Comparison of ENCODE assay signal across 9 mouse cellular contexts in the genomic region with DNA sequence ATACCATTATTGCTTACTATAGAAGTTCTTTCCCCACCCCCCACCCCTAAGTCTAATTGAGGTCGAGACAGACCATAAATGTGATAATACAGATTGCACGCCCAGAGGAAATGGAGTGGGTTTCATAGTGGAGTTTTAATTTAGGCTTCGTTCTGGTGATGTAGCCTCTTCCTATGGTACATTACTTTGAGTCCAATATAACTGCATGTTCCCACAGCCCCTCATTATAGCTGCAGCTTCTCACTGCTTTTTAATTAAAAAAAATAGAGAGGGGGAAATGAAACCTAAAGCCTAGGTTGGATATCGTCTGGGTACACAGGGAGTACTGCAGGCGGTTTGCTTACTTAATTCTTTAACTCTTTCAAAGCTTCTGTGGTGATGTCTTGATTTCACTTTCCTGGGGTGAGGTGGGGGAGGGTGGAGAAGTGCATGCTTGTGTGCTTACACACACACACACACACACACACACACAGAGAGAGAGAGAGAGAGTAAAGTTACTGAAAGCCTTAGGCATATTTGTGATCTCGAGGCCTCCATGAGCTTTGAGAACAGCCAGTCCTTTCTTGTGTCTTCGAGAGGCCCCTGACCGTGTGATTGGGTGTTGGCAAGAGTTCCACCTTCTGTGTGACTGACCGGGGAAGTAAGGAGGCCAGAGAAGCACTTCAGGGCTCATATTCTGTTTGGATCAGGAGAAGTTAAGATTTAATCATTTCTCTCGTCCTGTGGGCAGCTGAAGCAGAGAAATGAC. TPM values are rescaled to one million over a fixed set of nuclear protein-coding genes. Genes with fewer than 3 reads are reported as not detected.
DNase-seq lines count a peak whose midpoint lies in the region; ATAC-seq lines count a peak whose summit lies in the region.
"Had no signal": no experiment of that assay in that cellular context is flagged by ENCODE, and none has a peak within 500 bp of the region (broad histone marks: within the 10 kb centered on the region; RNA-seq: fewer than 3 reads in every experiment).

No protein-coding gene starts in this region.

- WGBS in heart, embryonic 12.5 days, result 53% methylated on average over 10 of the region's 10 CpGs
- 31% methylated on average over 10 of the region's 10 CpGs for WGBS in limb, embryonic 13.5 days
- 29% methylated on average over 10 of the region's 10 CpGs for WGBS in midbrain, embryonic 12.5 days

- H3K4me3 ChIP-seq in heart, embryonic 12.5 days, result no peak overlapping the region
- no peak overlapping the region for H3K4me3 ChIP-seq in limb, embryonic 13.5 days
- no peak overlapping the region for H3K4me3 ChIP-seq in midbrain, embryonic 12.5 days
- H3K4me3 ChIP-seq: forebrain, embryonic 13.5 days had no signal

- H3K9ac ChIP-seq in heart, embryonic 12.5 days, result no peak overlapping the region
- H3K9ac ChIP-seq in limb, embryonic 13.5 days, result 0 out of 2 replicates have a peak overlapping the region, but pooled peaks have one; percentile 1
- no peak overlapping the region for H3K9ac ChIP-seq in midbrain, embryonic 12.5 days (replicated peaks)
- H3K9ac ChIP-seq: forebrain, embryonic 13.5 days had no signal

- no peaks in the 10 kb centered on the region for H3K27me3 ChIP-seq in heart, embryonic 12.5 days (replicated peaks)
- H3K27me3 ChIP-seq in limb, embryonic 13.5 days, result no peaks in the 10 kb centered on the region
- no peaks in the 10 kb centered on the region for H3K27me3 ChIP-seq in midbrain, embryonic 12.5 days
- H3K27me3 ChIP-seq: forebrain, embryonic 13.5 days had no signal

- H3K4me1 ChIP-seq in heart, embryonic 12.5 days (replicated peaks), result peaks cover 12% of the 10 kb centered on the region
- peaks cover 48% of the 10 kb centered on the region for H3K4me1 ChIP-seq in limb, embryonic 13.5 days
- peaks cover 32% of the 10 kb centered on the region for H3K4me1 ChIP-seq in midbrain, embryonic 12.5 days

- ATAC-seq in heart, embryonic 12.5 days (ENCODE audit: insufficient number of reproducible peaks, low FRiP score), result no peak
- peak; percentile 54 for ATAC-seq in limb, embryonic 13.5 days (ENCODE audit: low FRiP score, low read depth)
- no peak for ATAC-seq in midbrain, embryonic 12.5 days (ENCODE audit: low FRiP score, low read depth)
- ATAC-seq: forebrain, embryonic 13.5 days had no signal

- no peak overlapping the region for H3K27ac ChIP-seq in heart, embryonic 12.5 days (ENCODE audit: poor library complexity, severe bottlenecking)
- peak overlapping the region; percentile 70 for H3K27ac ChIP-seq in limb, embryonic 13.5 days
- peak overlapping the region; percentile 32; the same call in 1 of the 2 replicates for H3K27ac ChIP-seq in midbrain, embryonic 12.5 days (replicated peaks)
- H3K27ac ChIP-seq: forebrain, embryonic 13.5 days had no signal

- intact Hi-C loops in left cerebral cortex, postnatal 10 days (cut with DNase I), result no loop called here

- no peak overlapping the region for H3K4me2 ChIP-seq in heart, embryonic 12.5 days
- H3K4me2 ChIP-seq in limb, embryonic 13.5 days (replicated peaks), result peak overlapping the region; percentile 31; the same call in 1 of the 2 replicates
- H3K4me2 ChIP-seq in midbrain, embryonic 12.5 days (replicated peaks), result no peak overlapping the region
- H3K4me2 ChIP-seq: forebrain, embryonic 13.5 days had no signal

- peak; percentile 22 to 23 for DNase-seq in heart, adult 18-20 months
- DNase-seq in adipocyte (ENCODE audit: low spot score), result peak; percentile 66
- no peak for DNase-seq in left cerebral cortex, postnatal 10 days (ENCODE audit: extremely low spot score in 1 of 2, low spot score in 2 of 2)
- no peak for DNase-seq in cerebellum, adult 11-12 months
- no peak for DNase-seq in layer of hippocampus, adult 11-12 months (ENCODE audit: low spot score)

- no peaks in the 10 kb centered on the region for H3K36me3 ChIP-seq in heart, embryonic 12.5 days
- no peaks in the 10 kb centered on the region for H3K36me3 ChIP-seq in limb, embryonic 13.5 days
- no peaks in the 10 kb centered on the region for H3K36me3 ChIP-seq in midbrain, embryonic 12.5 days

- H3K9me3 ChIP-seq in heart, embryonic 12.5 days (replicated peaks), result no peaks in the 10 kb centered on the region
- H3K9me3 ChIP-seq in limb, embryonic 13.5 days, result no peaks in the 10 kb centered on the region
- H3K9me3 ChIP-seq in midbrain, embryonic 12.5 days, result no peaks in the 10 kb centered on the region
- H3K9me3 ChIP-seq: forebrain, embryonic 13.5 days had no signal

RNA-seq across cellular contexts. Expression of gene Ctnnbl1, which starts 31.7 kb away (rescaled TPM):
- 10 to 100 TPM; 11.6 TPM for total RNA-seq in heart, adult 18-20 months (2021)
- 33.0 and 34.4 TPM in 2 replicates for polyA plus RNA-seq in heart, embryonic 12.5 days (2016; fragmentation: Nextera tagmentation; extraction: Ambion mirVana)
- 66.8 and 67.4 TPM in 2 replicates for polyA plus RNA-seq in limb, embryonic 13.5 days (2015; fragmentation: Nextera tagmentation; extraction: Ambion mirVana)
- polyA plus RNA-seq in midbrain, embryonic 12.5 days (2016; fragmentation: Nextera tagmentation; extraction: Ambion mirVana), result 89.1 and 94.2 TPM in 2 replicates
- 10 to 100 TPM; 25.2 to 26.6 TPM for total RNA-seq in left cerebral cortex, postnatal 10 days (2021)

Comparison
In these comparisons a context has a peak if more than half of its experiments do, and no peak if none do; other contexts are left out.
1. DNase-seq: peak in heart, adult 18-20 months (2 of 2) and adipocyte (single experiment); none in left cerebral cortex, postnatal 10 days (0 of 2), cerebellum, adult 11-12 months (single experiment) and layer of hippocampus, adult 11-12 months (single experiment).